Mouse (Mus musculus) midbrain, embryonic 14.5 days (tissue): ENCODE data around the gene Srcap. TPM values are rescaled to one million over a fixed set of nuclear protein-coding genes. Genes with fewer than 3 reads are reported as not detected.

ENCODE experiments used
- ATAC-seq: fragments of 200-750 bp; cut with Nextera tagmentation; 2 replicates; pipeline ENCODE4 v1.8.0; 2017; ENCODE audit warnings: moderate number of reproducible peaks, moderate library complexity; ENCODE audit not compliant: low FRiP score, low TSS enrichment
- DNase-seq: peaks from one replicate; pipeline ENCODE4 v3.0.0-alpha.2; 2015
- H3K27ac ChIP-seq: fragments of 300-500 bp; sonication (generic); replicated peaks from 2 replicates; pipeline ENCODE4 v1.5.1; 2014; ENCODE audit warnings: mild to moderate bottlenecking, low read depth, low read length, moderate library complexity
- H3K27me3 ChIP-seq: fragments of 300-500 bp; sonication (generic); 2 replicates; pipeline ENCODE4 v1.6.1; 2014; ENCODE audit warnings: low read length, control low read depth, mixed read lengths; ENCODE audit not compliant: control insufficient read depth, insufficient read depth
- H3K36me3 ChIP-seq: fragments of 300-500 bp; sonication (generic); 2 replicates; pipeline ENCODE4 v1.6.1; 2014; ENCODE audit warnings: low read length, control low read depth; ENCODE audit not compliant: control insufficient read depth, insufficient read depth
- H3K4me1 ChIP-seq: fragments of 300-500 bp; sonication (generic); 2 replicates; pipeline ENCODE4 v1.6.1; 2014; ENCODE audit warnings: mild to moderate bottlenecking, antibody characterized with exemption, low read length, control low read depth; ENCODE audit not compliant: control insufficient read depth, insufficient read depth
- H3K4me2 ChIP-seq: fragments of 300-500 bp; sonication (generic); 2 replicates; pipeline ENCODE4 v1.6.1; 2014; ENCODE audit warnings: mild to moderate bottlenecking, low read length, moderate library complexity
- H3K4me3 ChIP-seq: fragments of 300-500 bp; sonication (generic); replicated peaks from 2 replicates; pipeline ENCODE4 v1.5.1; 2014; ENCODE audit warnings: low read depth, low read length
- H3K9ac ChIP-seq: fragments of 300-500 bp; sonication (generic); replicated peaks from 2 replicates; pipeline ENCODE4 v1.6.1; 2014; ENCODE audit warnings: mild to moderate bottlenecking, low read length, moderate library complexity
- H3K9me3 ChIP-seq: fragments of 300-500 bp; sonication (generic); 2 replicates; pipeline ENCODE4 v1.6.1; 2016; ENCODE audit warnings: low read length, control low read depth, mixed read lengths; ENCODE audit not compliant: control insufficient read depth
- WGBS: fragments of 180-500 bp; shearing (Covaris S2); extraction: QIAGEN DNeasy Blood & Tissue Kit; methylation state at CpG from one replicate; pipeline ENCODE4 v1.1.7; 2014; 5-methylcytosine and 5-hydroxymethylcytosine counted together
- polyA plus RNA-seq: library from polyadenylated mRNA; unstranded; fragments of >200 nt; fragmentation: Nextera tagmentation; extraction: Ambion mirVana; gene quantifications from 2 replicates; pipeline ENCODE4 v1.2.1, GENCODE M21; 2014

The Srcap gene
- polyA plus RNA-seq, 1 experiment from 2014 or later = 64.3 TPM

GRCm38 (mm10) chr7:127541671-127542070 lies 29.9 kb downstream of the Srcap start:
- 95% methylated on average over 3 of the region's 3 CpGs for WGBS

GRCm38 (mm10) chr7:127549116-127549835 lies 37.5 kb downstream of the Srcap start:
- H3K4me3 ChIP-seq = no peak overlapping the region
- no peak overlapping the region for H3K9ac ChIP-seq
- peaks cover 82% of the 10 kb centered on the region for H3K36me3 ChIP-seq
- no peak overlapping the region for H3K4me2 ChIP-seq
- H3K27ac ChIP-seq = no peak overlapping the region
- WGBS = 93% methylated on average over 15 of the region's 15 CpGs
- H3K27me3 ChIP-seq = no peaks in the 10 kb centered on the region
- no peaks in the 10 kb centered on the region for H3K9me3 ChIP-seq
- no peaks in the 10 kb centered on the region for H3K4me1 ChIP-seq
- no peak for DNase-seq
- no peak for ATAC-seq

More at GRCm38 (mm10) chr7:127541671-127542070, 29.9 kb downstream of the Srcap start:
- Histone ChIP-seq H3K4me1 (no peaks in the 10 kb centered on the region), H3K36me3 (peaks cover 93% of the 10 kb centered on the region), H3K4me2 (no peak overlapping the region), H3K9me3 (no peaks in the 10 kb centered on the region), H3K27ac (no peak overlapping the region), H3K27me3 (no peaks in the 10 kb centered on the region), H3K4me3 (no peak overlapping the region), H3K9ac (no peak overlapping the region)
- DNase-seq (no peak), ATAC-seq (no peak)

- Histone ChIP-seq H3K27ac (no peak overlapping the region), H3K4me1 (no peaks in the 10 kb centered on the region), H3K4me2 (no peak overlapping the region), H3K4me3 (no peak overlapping the region), H3K9me3 (no peaks in the 10 kb centered on the region), H3K36me3 (peaks cover 85% of the 10 kb centered on the region), H3K27me3 (no peaks in the 10 kb centered on the region), H3K9ac (no peak overlapping the region)
- no peak for ATAC-seq
- 96% methylated on average over 8 of the region's 8 CpGs for WGBS
- DNase-seq = no peak
Measured at GRCm38 (mm10) chr7:127551558-127551957, 39.8 kb downstream of the Srcap start.

- peaks cover 87% of the 10 kb centered on the region for H3K36me3 ChIP-seq
- no peaks in the 10 kb centered on the region for H3K9me3 ChIP-seq
- no peak overlapping the region for H3K4me2 ChIP-seq
- H3K9ac ChIP-seq = no peak overlapping the region
- ATAC-seq (no peak), DNase-seq (no peak)
- no peak overlapping the region for H3K27ac ChIP-seq
- no peaks in the 10 kb centered on the region for H3K4me1 ChIP-seq
- WGBS = 93% methylated on average over 11 of the region's 11 CpGs
- no peak overlapping the region for H3K4me3 ChIP-seq
- no peaks in the 10 kb centered on the region for H3K27me3 ChIP-seq
Measured at GRCm38 (mm10) chr7:127560580-127560979, 48.8 kb downstream of the Srcap start.

GRCm38 (mm10) chr7:127561340-127561858 lies 49.6 kb downstream of the Srcap start, which contains the start of gene Tmem265:
Gene Tmem265 (plus strand): TSS chr7:127561390.
- 95% methylated on average over 5 of the region's 5 CpGs for WGBS
- no peak within 1 kb of the TSS for H3K27ac ChIP-seq
- H3K9ac ChIP-seq = no peak within 1 kb of the TSS
- H3K4me1 ChIP-seq = no peaks in the 10 kb centered on the region
- no peaks in the 10 kb centered on the region for H3K9me3 ChIP-seq
- peaks cover 86% of the 10 kb centered on the region for H3K36me3 ChIP-seq
- no peak within 1 kb of the TSS for H3K4me3 ChIP-seq
- no peak for DNase-seq
- H3K4me2 ChIP-seq = no peak within 1 kb of the TSS
- H3K27me3 ChIP-seq = no peaks in the 10 kb centered on the region
- no peak for ATAC-seq

GRCm38 (mm10) chr7:127564381-127565150 lies 52.8 kb downstream of the Srcap start:
- Histone ChIP-seq H3K27ac (no peak overlapping the region), H3K9ac (no peak overlapping the region), H3K4me2 (no peak overlapping the region), H3K4me1 (no peaks in the 10 kb centered on the region), H3K27me3 (no peaks in the 10 kb centered on the region), H3K9me3 (no peaks in the 10 kb centered on the region), H3K4me3 (no peak overlapping the region), H3K36me3 (peaks cover 77% of the 10 kb centered on the region)
- WGBS = 75% methylated on average over 6 of the region's 6 CpGs
- ATAC-seq (no peak), DNase-seq (peak; percentile 12)

GRCm38 (mm10) chr7:127572895-127573471 lies 61.2 kb downstream of the Srcap start, which contains the start of gene Phkg2:
Gene Phkg2 (plus strand): TSS chr7:127573340.
- Histone ChIP-seq H3K9me3 (no peaks in the 10 kb centered on the region), H3K4me3 (peak within 1 kb of the TSS; percentile 69), H3K36me3 (peaks cover 26% of the 10 kb centered on the region), H3K27ac (peak within 1 kb of the TSS; percentile 81), H3K4me2 (peak within 1 kb of the TSS; percentile 79), H3K9ac (peak within 1 kb of the TSS; percentile 85), H3K27me3 (no peaks in the 10 kb centered on the region), H3K4me1 (peaks cover 20% of the 10 kb centered on the region)
- ATAC-seq (peak; percentile 98), DNase-seq (peak; percentile 96)
- under 1% methylated on average over 17 of the region's 17 CpGs for WGBS

GRCm38 (mm10) chr7:127573503-127574008 lies 61.8 kb downstream of the Srcap start:
- peak overlapping the region; percentile 85 for H3K9ac ChIP-seq
- DNase-seq = no peak
- no peaks in the 10 kb centered on the region for H3K27me3 ChIP-seq
- WGBS = 1% methylated on average over 28 of the region's 28 CpGs
- H3K4me1 ChIP-seq = peaks cover 20% of the 10 kb centered on the region
- H3K9me3 ChIP-seq = no peaks in the 10 kb centered on the region
- H3K4me3 ChIP-seq = peak overlapping the region; percentile 69
- H3K27ac ChIP-seq = peak overlapping the region; percentile 81
- peaks cover 28% of the 10 kb centered on the region for H3K36me3 ChIP-seq
- no peak for ATAC-seq
- H3K4me2 ChIP-seq = peak overlapping the region; percentile 79
